Mouse (Mus musculus): ENCODE measurements around the gene Mss51. TPM values are rescaled to one million over a fixed set of nuclear protein-coding genes. Genes with fewer than 3 reads are reported as not detected.

Mss51 gene
- polyA plus RNA-seq (2012; rRNA removed) = 0.57 and 0.90 TPM in 2 replicates

DNA sequence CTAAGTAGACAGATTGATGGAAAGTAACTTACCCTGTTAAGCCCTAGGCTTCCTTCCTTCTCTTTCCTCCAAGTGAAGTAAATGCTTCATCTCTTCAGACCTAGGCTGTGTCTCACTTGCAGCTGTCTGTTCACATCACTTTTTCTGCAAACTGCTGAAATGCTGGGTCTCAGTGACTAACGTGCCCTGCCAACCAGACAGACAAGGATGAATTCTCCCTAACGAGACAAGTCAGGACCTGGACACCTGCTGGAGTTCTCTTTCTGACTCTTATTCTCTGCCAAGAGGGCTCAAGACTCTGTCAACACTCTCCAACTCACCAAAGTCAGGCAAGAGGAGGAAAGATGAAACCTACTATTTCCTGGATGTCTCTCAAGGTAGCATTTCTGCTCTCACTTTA, at the start of gene Mss51:
Gene Mss51 (minus strand): TSS at position 299 of the 400 bp plus-strand sequence.
- DNase-seq (ENCODE audit: low read depth) = no peak

DNA sequence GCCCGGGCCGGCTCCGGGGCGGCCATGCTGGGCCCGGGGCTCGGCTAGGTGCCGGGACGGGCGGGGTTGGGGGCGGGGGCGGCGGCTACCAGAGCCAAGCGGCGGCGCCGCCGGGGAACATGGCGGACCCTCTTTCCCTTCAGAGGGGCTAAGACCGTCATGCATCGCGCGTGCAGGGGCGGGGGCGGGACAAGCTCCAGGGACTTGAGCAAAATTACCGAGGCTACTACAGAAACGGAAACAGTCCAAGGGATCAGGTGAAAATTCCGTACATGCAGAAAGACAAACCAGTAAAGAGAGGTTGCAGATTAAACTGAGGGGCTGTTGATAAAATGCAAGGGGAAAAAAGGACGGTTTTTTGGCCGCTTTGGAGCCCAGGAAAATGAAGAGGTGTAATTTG, 49.7 kb upstream of the Mss51 start, which contains the start of gene Ppp3cb:
Gene Ppp3cb (minus strand): TSS at position 159 of the 400 bp plus-strand sequence.
- peak; percentile 46 for DNase-seq (ENCODE audit: low read depth)

DNA sequence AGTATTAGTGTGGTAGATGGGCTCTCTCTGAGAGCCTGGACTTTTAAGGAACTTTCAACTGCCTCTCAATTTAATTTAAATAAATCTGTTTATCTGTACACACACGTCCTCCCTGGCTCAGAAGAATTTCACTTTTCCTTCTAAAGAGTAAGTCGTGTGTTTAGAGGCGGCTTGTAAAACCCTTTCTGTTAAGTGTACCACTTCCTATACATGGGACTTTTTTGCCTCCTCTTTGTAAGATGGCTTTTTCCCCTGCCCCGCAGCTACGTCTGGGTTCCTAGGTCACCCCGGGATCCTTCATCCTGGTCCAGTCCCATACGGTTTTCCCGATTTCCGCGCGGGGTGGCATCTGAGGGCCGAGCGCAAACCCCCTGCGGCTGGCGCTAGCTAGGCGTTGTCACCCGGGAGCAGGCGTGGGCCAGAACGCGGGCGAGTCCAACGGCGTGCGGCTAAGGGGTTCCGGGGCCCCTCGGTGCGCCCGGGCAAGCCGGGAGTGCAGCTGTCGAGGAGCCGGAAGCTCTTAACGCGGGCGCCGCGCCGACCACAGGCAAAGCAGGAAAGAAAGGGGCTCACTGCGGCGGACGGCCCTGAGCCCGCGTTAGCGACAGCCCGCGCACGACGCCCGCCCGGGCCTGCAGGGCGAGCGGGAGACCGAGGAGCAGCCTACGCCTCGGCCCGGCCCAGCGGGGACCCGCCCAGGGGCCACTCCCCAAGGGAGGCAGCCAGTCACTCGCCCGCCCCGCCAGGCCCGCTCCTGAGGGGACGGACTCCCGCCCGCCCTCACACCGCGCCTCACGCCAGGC, 49.0 kb upstream of the Mss51 start:
- DNase-seq (ENCODE audit: low read depth) = no peak

DNA sequence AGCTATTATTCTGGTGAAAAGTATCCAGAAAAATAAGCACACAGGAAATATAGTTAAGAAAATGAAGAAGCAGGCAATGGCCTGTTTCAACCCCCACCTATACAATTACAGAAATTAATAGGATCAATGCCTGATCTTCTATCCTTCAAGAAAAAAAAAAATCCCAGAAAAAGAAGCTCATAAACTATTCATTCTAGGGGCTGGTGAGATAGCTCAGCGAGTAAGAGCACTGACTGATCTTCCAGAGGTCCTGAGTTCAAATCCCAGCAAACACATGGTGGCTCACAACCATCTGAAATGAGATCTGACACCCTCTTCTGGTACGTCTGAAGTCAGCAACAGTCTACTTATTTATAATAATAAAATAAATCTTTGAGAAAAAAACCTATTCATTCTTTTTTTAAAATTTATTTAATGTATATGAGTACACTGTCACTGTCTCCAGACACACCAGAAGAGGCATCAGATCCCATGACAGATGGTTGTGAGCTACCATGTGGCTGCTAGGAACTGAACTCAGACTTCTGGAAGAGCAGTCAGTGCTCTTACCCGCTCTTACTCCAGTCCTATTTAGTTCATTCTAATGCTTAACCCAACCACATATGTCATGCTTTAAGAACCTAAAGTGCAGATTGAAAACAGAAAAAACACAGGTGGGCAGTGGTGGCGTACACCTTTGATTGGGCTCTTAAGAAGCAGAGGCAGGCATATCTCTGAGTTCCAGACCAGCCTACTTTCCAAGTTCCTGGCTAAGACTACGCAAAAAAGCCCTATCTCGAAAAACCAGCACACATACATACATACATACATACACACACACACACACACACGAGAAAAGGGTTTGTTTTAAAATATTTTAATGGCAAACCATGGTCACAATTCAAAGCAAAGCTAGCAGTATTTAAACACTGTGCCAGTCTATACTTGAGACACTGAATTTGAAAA, 48.0 kb upstream of the Mss51 start:
- no peak for DNase-seq (ENCODE audit: low read depth)

DNA sequence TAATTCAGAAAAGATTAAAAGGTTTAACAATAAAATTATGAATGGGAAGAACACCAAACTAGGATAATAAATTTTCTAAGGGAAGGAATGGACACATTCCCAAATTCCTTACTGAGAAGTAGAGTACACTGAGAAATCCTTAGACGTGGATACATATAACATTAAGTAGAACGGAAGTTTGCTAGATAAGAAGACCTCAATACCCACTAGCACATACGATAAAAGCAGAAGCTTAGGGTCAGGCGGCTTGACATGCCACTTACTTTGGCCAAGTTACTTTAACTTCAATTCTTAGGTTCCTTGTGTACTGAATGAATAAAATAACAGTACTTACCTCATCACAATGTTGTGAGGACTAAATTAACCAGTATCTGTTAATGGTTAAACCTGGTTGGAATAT, 32.9 kb upstream of the Mss51 start:
- DNase-seq (ENCODE audit: low read depth) = no peak

- DNase-seq (ENCODE audit: low read depth) = no peak
These were observed 23.5 kb upstream of the Mss51 start for GRCm38 (mm10) chr14:20520179-20520578.

GRCm38 (mm10) chr14:20508424-20508823, 11.7 kb upstream of the Mss51 start:
- no peak for DNase-seq (ENCODE audit: low read depth)

DNA sequence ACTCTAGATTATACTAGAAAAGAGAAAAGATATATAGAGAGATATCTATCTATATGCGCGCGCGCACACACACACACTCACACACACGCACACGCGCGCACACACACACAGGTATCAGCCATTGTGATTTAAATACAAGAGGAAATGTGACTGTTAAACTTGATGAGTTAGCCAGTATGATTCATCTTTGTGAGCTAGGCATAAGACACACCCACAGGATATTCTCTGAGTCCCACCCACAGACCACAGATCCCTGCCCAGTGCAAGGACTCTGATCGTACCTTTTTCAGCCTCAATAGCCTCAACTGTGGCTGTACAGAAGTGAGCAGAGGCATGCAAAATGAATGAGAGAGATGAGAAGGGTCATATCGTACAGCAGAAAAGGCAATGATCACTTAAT, 6.3 kb upstream of the Mss51 start:
- no peak for DNase-seq (ENCODE audit: low read depth)

GRCm38 (mm10) chr14:20499982-20500381, 3.3 kb upstream of the Mss51 start:
- DNase-seq (ENCODE audit: low read depth) = no peak

- no peak for DNase-seq (ENCODE audit: low read depth)
These were observed 10.7 kb downstream of the Mss51 start for GRCm38 (mm10) chr14:20486031-20486430.

DNA sequence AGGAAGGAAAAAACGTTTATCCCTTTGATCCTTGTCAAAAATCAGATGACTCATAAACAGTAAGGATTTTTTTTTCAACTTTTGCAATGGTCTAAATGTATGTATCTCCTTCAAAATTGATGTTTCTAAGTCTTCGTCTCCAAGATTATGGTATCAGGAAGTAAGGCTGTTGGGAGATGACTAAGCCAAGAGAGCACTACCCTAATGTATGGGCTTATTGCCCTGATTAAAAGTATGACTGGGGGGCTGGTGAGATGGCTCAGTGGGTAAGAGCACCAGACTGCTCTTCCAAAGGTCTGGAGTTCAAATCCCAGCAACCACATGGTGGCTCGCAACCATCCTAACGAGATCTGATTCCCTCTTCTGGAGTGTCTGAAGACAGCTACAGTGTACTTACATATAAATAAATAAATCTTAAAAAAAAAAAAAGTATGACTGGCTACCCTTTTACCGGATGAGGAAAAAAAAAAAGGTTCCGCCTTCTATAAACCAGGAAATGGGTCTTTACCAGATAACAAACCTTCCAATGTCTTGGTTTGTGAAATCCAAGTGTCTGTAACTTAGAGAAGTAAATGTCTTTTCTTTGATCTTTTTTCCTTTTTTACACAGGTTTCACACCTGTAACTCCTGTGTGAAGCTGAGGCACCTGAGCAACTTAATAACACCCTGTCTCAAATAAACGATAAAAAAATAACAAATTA, 14.5 kb downstream of the Mss51 start:
- no peak for DNase-seq (ENCODE audit: low read depth)

- no peak for DNase-seq (ENCODE audit: low read depth)
These were observed 15.5 kb downstream of the Mss51 start for GRCm38 (mm10) chr14:20481211-20481610.

DNA sequence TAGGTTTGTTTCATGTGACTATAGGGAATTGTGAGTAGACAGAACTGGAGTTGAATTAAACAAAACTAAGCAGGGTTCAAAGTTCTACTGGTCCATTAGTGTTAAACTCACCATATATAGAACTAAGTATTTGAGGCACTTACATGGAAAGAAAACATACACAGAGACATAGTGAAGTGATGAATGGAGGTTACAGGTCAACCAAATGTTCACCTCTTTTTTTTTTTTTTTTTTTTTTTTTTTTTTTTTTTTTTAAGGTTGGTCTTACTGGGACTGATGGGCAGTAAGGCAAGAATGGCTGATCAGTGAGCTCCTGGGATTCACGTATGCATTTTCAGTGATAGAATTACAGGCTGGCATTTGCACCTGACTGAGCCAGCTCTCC, 16.5 kb downstream of the Mss51 start:
- DNase-seq (ENCODE audit: low read depth) = no peak

DNA sequence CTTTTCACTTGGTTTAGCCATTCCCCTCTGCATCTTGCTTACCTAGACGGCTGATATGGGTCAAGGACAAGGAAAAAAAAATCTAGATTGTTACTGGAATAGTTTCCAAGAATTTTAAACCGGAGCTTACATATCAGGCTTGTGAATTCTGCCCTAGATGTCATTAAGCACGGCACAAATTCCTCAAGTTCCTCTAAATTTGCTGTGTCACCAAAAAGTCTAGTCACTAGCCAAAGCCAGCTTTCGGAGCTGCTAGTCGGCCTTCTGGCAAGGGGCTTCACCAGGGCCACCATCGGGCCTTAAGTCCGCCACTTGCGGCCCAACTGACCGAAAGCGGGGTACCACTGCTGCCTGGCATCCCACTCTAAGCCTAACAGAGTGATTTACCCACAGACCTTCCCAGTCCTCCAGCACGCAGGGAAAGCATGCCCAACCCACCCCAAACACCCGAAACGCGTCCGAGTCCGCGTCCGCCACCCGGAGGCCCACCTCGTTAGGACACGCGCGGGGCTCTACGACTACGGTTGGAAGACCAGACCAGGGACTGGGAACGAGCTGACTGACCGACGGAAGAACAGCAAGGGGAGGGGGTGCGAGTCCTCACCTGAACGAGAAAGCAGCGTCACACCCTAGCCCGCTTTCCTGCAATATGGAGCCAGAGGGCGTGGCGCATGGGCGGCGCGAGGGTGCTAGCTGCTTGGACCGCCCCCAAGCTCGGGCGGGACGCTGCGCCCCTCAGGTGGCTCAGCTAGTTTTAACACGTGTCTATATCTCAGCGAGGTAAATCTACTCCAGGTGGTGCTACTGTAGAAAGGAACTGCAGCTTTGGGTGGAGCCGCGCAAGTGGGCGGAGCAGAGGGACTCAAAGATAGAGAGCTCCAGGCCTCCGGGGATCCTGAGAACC, 17.2 kb downstream of the Mss51 start, which contains the start of gene Anxa7:
Gene Anxa7 (minus strand): TSS at position 843 of the 904 bp plus-strand sequence.
- DNase-seq (ENCODE audit: low read depth) = peak; percentile 62

DNA sequence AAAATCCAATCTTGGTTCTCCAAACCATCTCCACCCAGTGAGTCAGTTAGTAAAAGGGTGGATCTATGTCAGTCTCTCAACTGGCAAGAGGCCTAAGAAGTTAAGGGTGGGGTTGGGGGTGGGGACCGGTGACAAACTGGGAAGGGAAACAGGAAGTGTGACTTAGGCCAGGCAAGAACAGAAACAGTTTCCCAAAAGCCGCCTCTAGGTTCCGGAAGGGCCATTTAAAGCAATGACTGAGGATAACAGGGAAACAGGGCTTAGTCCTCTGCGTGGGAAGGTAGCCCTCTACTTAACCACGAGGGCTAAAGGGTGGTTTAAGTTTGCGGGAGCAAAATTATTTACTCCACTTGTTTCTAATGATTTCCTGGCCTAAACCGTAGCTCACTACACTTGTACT, 17.9 kb downstream of the Mss51 start:
- DNase-seq (ENCODE audit: low read depth) = no peak

DNA sequence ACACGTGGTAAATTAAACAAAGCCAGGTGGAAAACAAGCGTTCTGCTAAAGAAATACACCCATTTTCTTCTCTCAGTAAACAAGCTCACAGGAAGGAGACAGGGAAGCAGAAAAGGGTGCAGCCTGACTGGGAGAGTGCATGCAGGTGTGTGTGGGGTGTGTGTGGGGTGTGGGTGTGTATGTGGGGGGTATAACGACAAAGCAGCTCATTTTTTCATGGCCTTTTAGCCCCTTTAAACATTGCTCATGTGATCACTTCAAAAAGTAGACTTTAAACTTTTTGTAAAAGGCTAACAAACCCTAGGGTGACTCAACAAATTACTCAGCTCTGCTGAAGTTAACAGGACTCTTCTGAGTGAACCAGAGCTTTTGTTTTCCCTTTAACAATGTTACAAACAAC, 18.3 kb downstream of the Mss51 start:
- no peak for DNase-seq (ENCODE audit: low read depth)

DNA sequence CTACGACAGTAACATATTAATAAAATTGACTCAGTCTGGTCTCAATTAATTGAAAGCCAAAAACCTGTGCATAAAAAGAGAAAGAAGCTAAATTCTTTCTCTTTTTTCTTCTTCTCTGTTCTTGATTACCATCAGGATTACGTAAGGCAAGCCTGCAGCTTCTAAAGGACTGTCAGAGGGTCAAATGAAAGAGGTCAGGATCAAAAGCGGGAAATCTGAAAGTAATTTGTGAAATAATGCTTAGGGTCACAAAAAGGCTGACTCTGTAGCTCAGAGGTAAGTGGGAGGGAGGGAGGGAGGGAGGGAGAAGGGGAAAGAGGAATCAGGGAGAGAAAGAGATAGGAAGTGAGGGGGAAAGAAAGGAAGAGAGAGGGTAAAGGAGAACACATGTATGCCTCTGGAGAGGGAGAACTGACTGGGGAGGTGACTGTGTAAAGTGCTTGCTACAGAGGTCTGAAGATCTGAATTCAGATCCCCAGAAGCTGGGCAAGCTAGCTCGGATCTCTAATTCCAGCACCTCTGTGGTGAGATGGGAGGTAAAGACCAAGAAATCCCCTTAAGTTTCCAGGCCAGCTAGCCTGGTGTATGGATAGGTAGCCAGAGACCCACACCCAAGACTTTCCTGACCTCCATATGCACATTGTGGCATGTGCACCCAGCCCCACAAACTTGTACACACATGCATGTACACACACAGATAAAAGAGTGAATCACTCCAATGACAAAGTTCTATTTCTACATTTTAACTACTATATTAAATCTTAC, 19.3 kb downstream of the Mss51 start:
- DNase-seq (ENCODE audit: low read depth) = no peak

- no peak for DNase-seq (ENCODE audit: low read depth)
These were observed 36.5 kb downstream of the Mss51 start for GRCm38 (mm10) chr14:20460216-20460615.

- no peak for DNase-seq (ENCODE audit: low read depth)
These were observed 38.3 kb downstream of the Mss51 start for GRCm38 (mm10) chr14:20458378-20458777.

- DNase-seq (ENCODE audit: low read depth) = no peak
These were observed 43.8 kb downstream of the Mss51 start for GRCm38 (mm10) chr14:20452929-20453328.

Data from gonadal fat pad, adult 2 months (tissue).